Mouse (Mus musculus): ENCODE results near the gene Il6ra.

- TF ChIP-seq CTCF (IDR thresholded peaks at IDR 0.05): peak; percentile 55
- TF ChIP-seq EP300 (IDR thresholded peaks at IDR 0.05): no peak
These were observed 49.1 kb downstream of the Il6ra start for GRCm38 (mm10) chr3:89863716-89864509.

Measured in lung, postnatal 0 days (tissue).